Mouse (Mus musculus): Measurements from ENCODE around the gene Homer3.

The Homer3 gene

DNA sequence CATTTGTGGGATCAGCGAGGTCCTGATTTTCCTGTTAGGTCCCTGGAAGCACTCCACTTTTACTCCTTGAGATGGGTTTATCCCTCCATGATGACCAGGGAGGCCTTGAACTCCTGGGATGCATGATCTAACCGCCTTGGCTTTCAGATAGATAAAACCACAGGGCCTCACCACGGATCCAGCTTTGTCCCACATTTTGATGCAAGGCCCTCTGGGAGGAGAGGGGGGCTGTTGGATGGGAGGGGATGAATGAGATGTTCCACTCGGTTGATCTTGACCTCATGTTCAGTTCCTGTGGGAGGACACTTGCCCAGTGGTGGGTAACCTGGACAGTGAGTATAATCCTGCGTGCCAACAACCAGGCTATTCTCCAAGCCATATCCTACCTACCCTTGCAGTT lies 1.8 kb downstream of the Homer3 start:
- in situ Hi-C loops (cut with MseI, MboI), result no loop called here

DNA sequence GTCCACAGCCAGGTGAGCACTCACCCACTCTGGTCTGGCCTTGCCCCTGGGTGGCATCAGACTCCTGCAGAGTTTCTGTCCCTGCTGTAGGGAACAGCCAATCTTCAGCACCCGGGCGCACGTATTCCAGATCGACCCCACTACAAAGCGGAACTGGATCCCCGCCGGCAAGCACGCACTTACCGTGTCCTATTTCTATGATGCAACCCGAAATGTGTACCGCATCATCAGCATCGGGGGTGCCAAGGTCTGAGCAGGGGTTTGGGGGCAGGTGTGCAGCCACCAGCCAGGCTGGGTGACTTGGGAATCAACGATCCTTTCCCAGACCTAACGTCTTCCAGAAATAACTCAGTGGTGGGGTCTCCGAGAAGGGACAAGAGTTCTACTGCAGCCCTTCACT lies 2.7 kb downstream of the Homer3 start:
- in situ Hi-C loops (cut with MseI, MboI), result no loop called here

GRCm38 (mm10) chr8:70286737-70287136 lies 4.1 kb downstream of the Homer3 start:
- in situ Hi-C loops (cut with MseI, MboI), result no loop called here

DNA sequence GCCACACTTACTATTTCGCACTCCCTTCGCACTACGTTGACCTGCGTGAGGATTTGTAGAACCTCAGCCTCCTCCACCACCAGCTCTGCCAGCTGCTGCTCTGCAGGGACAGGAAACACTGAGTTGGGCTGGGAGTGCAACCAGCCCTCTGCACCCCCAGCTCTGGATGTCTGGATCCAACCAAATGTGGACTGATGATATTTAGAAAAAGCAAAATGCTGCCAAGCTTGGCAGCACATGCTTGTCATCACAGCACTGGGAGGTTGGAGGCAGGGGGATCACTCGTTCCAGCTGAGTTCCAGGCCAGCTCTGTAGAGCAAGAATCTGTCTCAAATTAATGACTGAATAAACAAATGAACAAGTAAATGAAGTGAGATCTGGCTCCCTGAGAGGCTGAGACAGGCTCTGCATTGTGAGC lies 11.4 kb downstream of the Homer3 start:
- in situ Hi-C loops (cut with MseI, MboI), result no loop called here

DNA sequence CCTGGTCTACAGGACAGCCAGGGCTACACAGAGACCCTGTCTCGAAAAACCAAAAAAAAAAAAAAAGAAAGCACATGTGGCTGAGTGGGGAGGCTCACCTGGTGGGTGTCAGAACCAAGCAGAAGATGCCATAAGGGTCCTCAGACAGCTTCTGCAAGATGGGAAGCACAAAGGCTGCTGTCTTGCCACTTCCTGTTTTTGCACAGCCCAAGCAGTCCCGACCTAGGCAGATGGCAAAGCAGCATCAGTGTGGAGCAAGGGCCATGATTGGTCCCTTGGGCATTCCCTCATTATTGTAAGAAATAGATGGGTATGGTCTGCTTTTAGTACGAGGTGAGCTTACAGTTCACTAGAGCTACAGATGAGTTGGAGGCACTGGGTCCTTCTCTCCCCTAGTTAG lies 18.3 kb downstream of the Homer3 start:
- in situ Hi-C loops (cut with MseI, MboI), result no loop called here

GRCm38 (mm10) chr8:70302358-70302890 lies 19.8 kb downstream of the Homer3 start, which contains the start of the genes Ddx49 and Cope:
Ddx49 (minus strand) TSS chr8:70302489.
Cope (plus strand) TSS chr8:70302518.
- in situ Hi-C loops (cut with MseI, MboI), result no loop called here

GRCm38 (mm10) chr8:70302901-70303300 lies 20.3 kb downstream of the Homer3 start:
- in situ Hi-C loops (cut with MseI, MboI), result no loop called here

DNA sequence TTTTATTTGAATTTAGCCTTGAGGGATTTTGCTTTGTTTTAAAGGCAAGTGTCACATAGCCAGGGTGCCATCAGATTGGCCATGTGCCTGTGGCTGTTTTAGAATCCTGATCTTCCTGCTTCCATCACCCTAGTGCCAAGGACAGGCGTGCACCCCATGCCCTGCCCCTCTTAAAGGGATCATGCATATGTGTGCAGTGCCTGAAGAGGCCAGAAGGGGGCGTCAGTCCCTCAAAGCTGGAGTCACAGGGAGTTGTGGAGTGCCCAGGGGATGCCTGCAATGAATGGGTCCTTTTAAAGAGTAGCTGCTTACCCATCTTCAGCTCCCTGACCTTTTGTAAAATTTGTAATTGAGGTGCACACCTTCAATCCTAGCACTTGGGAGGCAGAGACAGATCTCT lies 26.7 kb downstream of the Homer3 start:
- in situ Hi-C loops (cut with MseI, MboI), result no loop called here

DNA sequence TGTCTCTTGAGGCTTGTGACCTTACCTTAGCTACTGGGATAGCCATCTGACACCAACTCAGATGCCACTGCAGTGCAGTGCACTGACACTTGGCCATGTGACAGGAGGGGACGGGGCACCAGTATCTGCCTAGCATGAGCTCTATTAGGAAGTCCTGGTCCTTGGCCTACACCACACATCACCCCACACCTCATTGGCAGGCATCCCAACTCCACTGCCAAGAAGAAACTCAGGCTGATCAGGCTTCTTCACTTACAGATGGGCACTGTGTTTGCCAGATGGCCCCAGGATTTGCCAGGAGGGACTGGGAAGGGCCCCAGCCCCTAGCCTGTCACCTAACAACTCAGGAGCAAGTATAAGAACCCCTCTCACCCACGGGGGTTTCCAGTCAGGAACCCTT lies 30.8 kb downstream of the Homer3 start:
- in situ Hi-C loops (cut with MseI, MboI), result no loop called here

- in situ Hi-C loops (cut with MseI, MboI), result no loop called here
Observed at GRCm38 (mm10) chr8:70315624-70316510, 33.2 kb downstream of the Homer3 start, which contains the start of gene Cers1. Cers1 (plus strand) TSS chr8:70315775.

GRCm38 (mm10) chr8:70316511-70317504 lies 34.2 kb downstream of the Homer3 start:
- in situ Hi-C loops (cut with MseI, MboI), result no loop called here

- in situ Hi-C loops (cut with MseI, MboI), result no loop called here
Observed at GRCm38 (mm10) chr8:70317872-70318271, 35.2 kb downstream of the Homer3 start.

DNA sequence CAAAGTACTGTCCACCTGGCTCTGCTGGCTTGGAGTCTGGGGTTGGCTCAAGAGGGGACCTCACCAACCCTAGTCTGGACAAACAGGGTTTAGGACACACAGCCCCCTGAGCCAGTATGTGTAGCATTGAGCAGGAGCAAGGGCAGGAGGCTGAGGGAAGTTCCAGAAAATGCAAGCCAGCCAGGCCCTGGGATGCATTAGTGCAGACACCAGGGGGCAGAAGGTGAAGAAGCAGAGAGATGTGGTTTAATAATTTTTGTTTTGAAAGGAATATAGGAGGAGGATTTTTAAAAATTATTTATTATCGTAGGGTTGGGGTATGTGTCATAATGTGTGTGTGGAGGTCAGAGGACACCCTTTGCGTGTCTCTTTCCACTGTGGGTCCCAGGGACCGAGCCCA lies 41.1 kb downstream of the Homer3 start:
- in situ Hi-C loops (cut with MseI, MboI), result no loop called here

DNA sequence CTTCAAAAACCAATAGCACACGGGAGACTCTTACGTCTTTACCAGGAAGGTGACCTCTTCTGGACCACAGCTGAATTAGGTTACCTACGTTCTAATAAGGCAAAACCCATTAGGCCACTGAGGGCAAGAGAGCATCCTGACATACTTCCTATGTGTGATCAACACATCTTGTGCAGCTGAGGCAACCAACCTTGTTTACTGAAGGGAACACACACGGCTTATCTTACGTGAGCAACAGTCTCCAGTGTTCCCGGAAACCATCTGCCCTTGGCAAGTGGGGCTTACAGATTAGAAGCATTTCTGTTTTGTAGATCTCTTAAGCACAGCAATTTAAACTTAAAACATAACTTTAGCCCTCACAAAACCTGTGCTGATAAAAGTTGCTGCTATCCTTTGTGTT lies 44.9 kb downstream of the Homer3 start:
- in situ Hi-C loops (cut with MseI, MboI), result no loop called here

GRCm38 (mm10) chr8:70329124-70329834 lies 46.7 kb downstream of the Homer3 start, which contains the start of gene Gdf1:
Gdf1 (plus strand) TSS chr8:70329817.
- in situ Hi-C loops (cut with MseI, MboI), result no loop called here

DNA sequence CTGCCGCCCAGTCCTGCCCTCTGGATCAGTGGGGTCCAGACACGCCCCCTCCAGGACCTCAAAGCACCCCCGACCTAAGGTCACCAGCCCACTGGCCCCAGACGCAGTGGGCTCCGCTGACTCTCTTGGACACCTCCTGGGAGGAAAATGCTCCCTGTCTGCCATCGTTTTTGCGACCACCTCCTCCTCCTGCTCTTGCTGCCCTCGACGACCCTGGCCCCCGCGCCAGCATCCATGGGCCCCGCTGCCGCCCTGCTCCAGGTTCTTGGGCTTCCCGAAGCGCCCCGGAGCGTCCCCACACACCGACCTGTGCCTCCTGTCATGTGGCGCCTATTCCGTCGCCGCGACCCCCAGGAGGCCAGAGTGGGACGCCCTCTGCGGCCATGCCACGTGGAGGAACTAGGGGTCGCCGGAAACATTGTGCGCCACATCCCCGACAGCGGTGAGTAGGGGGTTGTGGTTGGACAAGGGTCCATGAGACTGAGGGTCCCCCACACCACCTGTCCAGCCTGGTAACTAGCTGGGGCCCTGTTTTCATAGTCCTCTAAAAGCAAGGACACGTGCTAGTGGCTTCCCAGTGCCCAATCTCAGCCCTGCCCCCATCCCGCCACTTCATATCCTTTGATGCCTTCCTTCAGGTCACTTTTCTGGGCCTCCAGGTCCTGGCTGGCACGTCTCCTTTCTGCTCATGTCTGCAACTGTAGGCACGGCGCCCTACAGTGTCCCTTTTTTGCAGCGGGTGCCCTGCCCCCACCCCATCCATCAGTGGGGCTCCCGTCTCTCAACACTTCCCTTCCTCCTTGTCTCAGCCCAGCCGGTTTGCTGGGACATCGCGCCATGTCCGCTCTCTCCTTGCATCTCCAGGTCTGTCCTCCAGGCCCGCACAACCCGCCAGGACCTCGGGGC lies 47.5 kb downstream of the Homer3 start:
- in situ Hi-C loops (cut with MseI, MboI), result no loop called here

DNA sequence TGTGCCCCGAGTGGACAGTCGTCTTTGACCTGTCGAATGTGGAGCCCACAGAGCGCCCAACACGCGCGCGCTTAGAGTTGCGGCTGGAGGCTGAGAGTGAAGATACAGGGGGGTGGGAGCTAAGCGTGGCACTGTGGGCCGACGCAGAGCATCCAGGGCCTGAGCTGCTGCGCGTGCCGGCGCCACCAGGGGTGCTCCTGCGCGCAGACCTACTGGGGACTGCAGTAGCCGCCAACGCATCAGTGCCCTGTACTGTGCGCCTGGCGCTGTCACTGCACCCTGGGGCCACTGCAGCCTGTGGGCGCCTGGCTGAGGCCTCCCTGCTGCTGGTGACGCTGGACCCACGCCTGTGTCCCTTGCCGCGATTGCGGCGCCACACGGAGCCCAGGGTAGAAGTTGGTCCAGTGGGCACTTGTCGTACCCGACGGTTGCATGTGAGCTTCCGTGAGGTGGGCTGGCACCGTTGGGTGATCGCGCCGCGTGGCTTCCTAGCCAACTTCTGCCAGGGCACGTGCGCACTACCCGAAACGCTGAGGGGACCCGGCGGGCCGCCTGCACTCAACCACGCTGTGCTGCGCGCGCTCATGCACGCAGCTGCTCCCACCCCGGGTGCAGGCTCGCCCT lies 48.2 kb downstream of the Homer3 start:
- in situ Hi-C loops (cut with MseI, MboI), result no loop called here

DNA sequence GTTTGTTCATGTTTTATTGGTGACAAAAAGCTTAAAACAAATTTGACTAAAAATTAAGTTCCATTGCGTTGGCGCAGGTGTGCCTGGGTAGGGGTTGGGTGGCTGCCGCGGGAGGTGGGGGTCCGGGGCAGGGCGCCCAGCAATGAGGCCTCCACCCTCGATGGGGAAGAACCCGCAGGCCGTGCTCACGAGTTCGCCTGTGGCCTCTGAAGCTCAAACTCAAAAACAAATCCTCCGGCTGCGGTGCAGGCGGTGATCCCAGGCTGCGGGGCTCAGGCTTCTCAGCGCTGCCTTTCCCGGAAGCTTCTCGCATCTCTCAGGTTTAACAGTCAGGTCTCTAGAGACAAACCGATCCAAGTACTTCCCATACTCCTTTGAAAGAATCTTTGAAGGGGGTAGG lies 48.9 kb downstream of the Homer3 start:
- in situ Hi-C loops (cut with MseI, MboI), result no loop called here

- in situ Hi-C loops (cut with MseI, MboI), result no loop called here
Observed at GRCm38 (mm10) chr8:70332070-70332877, 49.6 kb downstream of the Homer3 start.

Measured in mouse trophoblast stem cell (cell line).